Mouse (Mus musculus): ENCODE data around the gene Abca7. TPM values are rescaled to one million over a fixed set of nuclear protein-coding genes. Genes with fewer than 3 reads are reported as not detected.
A peak's percentile ranks its signal among the peaks of the same experiment; 100 is the strongest.

Gene Abca7
- polyA plus RNA-seq, 1 experiment from 2014 or later = 4.0 TPM

DNA sequence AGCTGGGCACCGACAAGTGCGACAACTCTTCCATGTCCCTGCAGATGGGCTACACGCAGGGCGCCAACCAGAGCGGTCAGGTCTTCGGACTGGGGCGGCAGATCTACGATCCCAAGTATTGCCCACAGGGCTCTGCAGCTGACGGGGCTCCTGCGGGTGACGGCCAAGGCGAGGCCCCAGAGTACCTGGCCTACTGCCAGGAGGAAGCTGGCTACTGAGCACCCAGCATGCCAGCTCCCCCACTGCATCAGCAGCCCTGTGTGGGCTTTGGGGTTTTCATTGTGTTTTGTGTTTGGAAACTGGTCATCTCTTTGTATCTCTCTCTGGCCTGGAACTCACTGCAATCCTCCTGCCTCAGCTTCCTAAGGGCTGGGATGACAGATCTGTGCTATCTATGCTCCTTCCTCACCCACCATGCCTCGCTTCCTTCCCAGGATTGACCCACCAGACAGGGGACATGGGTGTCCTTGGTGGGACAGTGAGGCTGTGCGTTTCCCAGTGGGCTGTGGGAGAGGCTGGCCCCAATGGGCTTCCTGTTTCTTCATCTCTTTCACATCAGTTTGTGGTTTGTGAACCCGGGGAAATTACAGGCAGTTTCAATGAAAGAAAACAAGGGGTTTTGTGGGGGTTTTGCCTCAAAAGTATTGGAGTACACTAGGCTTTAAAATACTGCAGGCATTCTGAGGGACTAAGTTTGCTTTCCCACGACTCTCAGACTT, 1.7 kb upstream of the Abca7 start:
- H3K9me3 ChIP-seq (replicated peaks) = no peaks in the 10 kb centered on the region
- no peak overlapping the region for H3K4me3 ChIP-seq (replicated peaks)
- no peak for ATAC-seq (ENCODE audit: insufficient number of reproducible peaks, low FRiP score, low TSS enrichment, low read depth)
- H3K27me3 ChIP-seq = no peaks in the 10 kb centered on the region
- H3K4me1 ChIP-seq = peaks cover 41% of the 10 kb centered on the region
- no peak overlapping the region for H3K9ac ChIP-seq
- peaks cover 53% of the 10 kb centered on the region for H3K36me3 ChIP-seq
- H3K4me2 ChIP-seq (replicated peaks) = no peak overlapping the region
- H3K27ac ChIP-seq (replicated peaks) = no peak overlapping the region; the same call in 1 of the 2 replicates
- WGBS = 77% methylated on average over 16 of the region's 16 CpGs

GRCm38 (mm10) chr10:79995636-79996035, 658 bp upstream of the Abca7 start:
- Histone ChIP-seq H3K27ac (replicated peaks) (peak overlapping the region; percentile 73; the same call in 1 of the 2 replicates), H3K4me1 (peaks cover 33% of the 10 kb centered on the region), H3K27me3 (no peaks in the 10 kb centered on the region), H3K9me3 (replicated peaks) (no peaks in the 10 kb centered on the region), H3K36me3 (peaks cover 53% of the 10 kb centered on the region), H3K4me2 (replicated peaks) (peak overlapping the region; percentile 88; the same call in 1 of the 2 replicates), H3K4me3 (replicated peaks) (no peak overlapping the region; the same call in 1 of the 2 replicates), H3K9ac (no peak overlapping the region)
- WGBS = 69% methylated on average over 1 of the region's 1 CpGs
- no peak for ATAC-seq (ENCODE audit: insufficient number of reproducible peaks, low FRiP score, low TSS enrichment, low read depth)

DNA sequence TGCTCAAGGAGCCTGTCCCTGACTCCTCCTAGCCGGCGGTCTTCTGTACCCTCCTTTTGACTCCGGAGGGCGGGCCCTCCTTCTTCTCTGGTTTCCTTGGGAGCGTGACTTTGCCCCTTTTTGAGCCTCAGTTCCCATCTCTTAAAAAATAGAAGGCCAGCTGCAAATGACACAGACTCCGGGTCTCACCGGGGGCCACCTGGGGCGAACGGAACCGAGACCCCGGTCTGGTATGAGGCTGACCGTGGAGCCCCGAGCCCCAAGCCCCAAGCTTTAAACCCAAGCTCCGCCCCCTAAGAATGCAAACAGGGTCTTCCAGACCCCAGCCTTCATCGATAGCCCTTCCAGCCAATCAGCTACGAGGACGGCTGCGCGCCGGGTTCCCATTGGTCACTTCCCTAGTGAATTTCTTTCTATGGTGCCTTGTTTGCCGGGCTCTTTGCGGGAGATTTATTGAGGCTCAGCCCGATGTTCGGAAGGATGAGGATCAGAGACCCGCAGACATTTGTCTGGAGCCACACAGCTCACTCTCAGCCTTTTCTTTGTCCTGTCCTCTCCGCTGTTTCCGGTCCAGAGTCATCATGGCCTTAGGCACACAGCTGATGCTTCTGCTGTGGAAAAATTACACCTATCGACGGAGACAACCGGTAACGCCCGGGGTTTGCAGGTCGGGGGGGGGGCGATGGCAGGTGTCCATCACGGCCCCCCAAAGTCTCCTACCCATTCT, 903 bp downstream of the Abca7 start:
- Histone ChIP-seq H3K27ac (replicated peaks) (peak overlapping the region; percentile 73), H3K4me3 (replicated peaks) (peak overlapping the region; percentile 54), H3K4me2 (replicated peaks) (peak overlapping the region; percentile 88), H3K36me3 (peaks cover 37% of the 10 kb centered on the region), H3K9me3 (replicated peaks) (no peaks in the 10 kb centered on the region), H3K27me3 (no peaks in the 10 kb centered on the region), H3K4me1 (peaks cover 31% of the 10 kb centered on the region), H3K9ac (0 out of 2 replicates have a peak overlapping the region, but pooled peaks have one; percentile 19)
- under 1% methylated on average over 35 of the region's 35 CpGs for WGBS
- ATAC-seq (ENCODE audit: insufficient number of reproducible peaks, low FRiP score, low TSS enrichment, low read depth) = peak; percentile 44

- Histone ChIP-seq H3K9me3 (replicated peaks) (no peaks in the 10 kb centered on the region), H3K27ac (replicated peaks) (no peak overlapping the region), H3K27me3 (no peaks in the 10 kb centered on the region), H3K9ac (no peak overlapping the region), H3K4me3 (replicated peaks) (peak overlapping the region; percentile 54), H3K4me2 (replicated peaks) (peak overlapping the region; percentile 88), H3K4me1 (peaks cover 35% of the 10 kb centered on the region), H3K36me3 (peaks cover 31% of the 10 kb centered on the region)
- no peak for ATAC-seq (ENCODE audit: insufficient number of reproducible peaks, low FRiP score, low TSS enrichment, low read depth)
- 12% methylated on average over 15 of the region's 15 CpGs for WGBS
These were observed 1.5 kb downstream of the Abca7 start for GRCm38 (mm10) chr10:79997819-79998218.

DNA sequence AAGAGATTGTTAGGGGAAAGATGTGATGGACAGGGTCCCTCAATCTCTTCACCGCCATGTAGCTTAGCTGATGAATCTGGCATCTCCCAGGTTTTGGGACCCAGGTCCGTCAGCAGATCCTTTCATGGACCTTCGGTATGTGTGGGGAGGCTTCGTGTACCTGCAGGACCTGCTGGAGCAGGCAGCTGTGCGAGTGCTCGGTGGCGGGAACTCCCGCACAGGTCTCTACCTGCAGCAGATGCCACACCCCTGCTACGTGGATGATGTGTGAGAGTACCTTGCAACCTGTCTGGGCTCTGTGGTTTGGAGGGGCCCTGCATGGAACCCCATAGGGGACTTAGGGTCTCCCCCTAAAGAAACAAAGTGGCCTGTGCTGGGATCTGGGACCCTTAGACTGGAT, 5.7 kb downstream of the Abca7 start:
- ATAC-seq (ENCODE audit: insufficient number of reproducible peaks, low FRiP score, low TSS enrichment, low read depth) = no peak
- no peak overlapping the region for H3K9ac ChIP-seq
- H3K4me1 ChIP-seq = peaks cover 38% of the 10 kb centered on the region
- no peak overlapping the region for H3K4me3 ChIP-seq (replicated peaks)
- H3K9me3 ChIP-seq (replicated peaks) = no peaks in the 10 kb centered on the region
- no peaks in the 10 kb centered on the region for H3K36me3 ChIP-seq
- peak overlapping the region; percentile 44; the same call in 1 of the 2 replicates for H3K27ac ChIP-seq (replicated peaks)
- whole genome bisulfite sequencing = 75% methylated on average over 9 of the region's 9 CpGs
- H3K27me3 ChIP-seq = no peaks in the 10 kb centered on the region
- no peak overlapping the region for H3K4me2 ChIP-seq (replicated peaks)

- 27% methylated on average over 21 of the region's 21 CpGs for WGBS
- peaks cover 29% of the 10 kb centered on the region for H3K4me1 ChIP-seq
- no peaks in the 10 kb centered on the region for H3K36me3 ChIP-seq
- H3K27ac ChIP-seq (replicated peaks) = 0 out of 2 replicates have a peak overlapping the region, but pooled peaks have one; percentile 5
- no peak overlapping the region for H3K4me3 ChIP-seq (replicated peaks)
- no peak overlapping the region for H3K9ac ChIP-seq
- H3K27me3 ChIP-seq = no peaks in the 10 kb centered on the region
- H3K4me2 ChIP-seq (replicated peaks) = no peak overlapping the region
- H3K9me3 ChIP-seq (replicated peaks) = no peaks in the 10 kb centered on the region
- no peak for ATAC-seq (ENCODE audit: insufficient number of reproducible peaks, low FRiP score, low TSS enrichment, low read depth)
These were observed 6.5 kb downstream of the Abca7 start for GRCm38 (mm10) chr10:80002829-80003228.

DNA sequence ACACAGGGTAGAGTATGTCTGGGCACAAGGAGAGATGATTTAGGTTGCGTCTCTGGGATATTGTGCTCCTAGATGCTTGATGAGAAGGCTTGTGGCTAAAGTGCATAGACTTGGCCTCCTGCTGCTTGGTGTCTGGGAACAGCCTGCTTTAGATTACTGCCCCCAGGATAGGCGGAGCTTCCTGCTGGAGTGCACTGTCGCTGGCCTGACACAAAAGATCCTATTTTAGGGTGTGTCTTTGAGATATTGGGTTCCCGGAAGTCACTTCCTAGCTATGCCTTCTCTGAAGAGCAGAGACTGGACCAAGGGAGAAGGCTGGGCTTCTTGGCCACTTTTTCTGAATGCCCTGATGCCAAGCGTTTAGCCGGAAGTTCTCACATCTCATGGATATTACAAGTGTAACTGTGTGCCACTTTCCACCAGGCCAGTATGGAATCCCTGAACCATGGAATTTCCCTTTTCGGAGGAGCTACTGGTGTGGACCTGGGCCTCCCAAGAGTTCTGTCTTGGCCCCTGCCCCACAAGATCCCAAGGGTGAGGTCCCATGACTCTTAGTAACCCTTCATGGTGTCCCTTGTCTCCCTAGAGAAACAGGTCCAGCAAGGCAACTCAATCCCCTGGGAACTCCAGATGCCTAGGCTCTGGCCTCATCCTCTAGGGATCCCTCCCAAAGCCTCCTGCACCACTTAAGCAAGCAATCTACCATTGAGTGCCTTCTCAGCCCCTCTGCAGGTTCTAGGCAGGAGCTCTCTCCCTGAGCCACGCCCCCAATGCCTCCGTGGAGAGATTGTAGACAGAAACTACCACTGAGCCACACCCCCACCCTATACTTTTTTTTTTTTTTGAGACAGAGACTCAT, 7.3 kb downstream of the Abca7 start:
- H3K27ac ChIP-seq (replicated peaks) = peak overlapping the region; percentile 63
- no peaks in the 10 kb centered on the region for H3K9me3 ChIP-seq (replicated peaks)
- 52% methylated on average over 9 of the region's 9 CpGs for WGBS
- H3K4me1 ChIP-seq = peaks cover 23% of the 10 kb centered on the region
- no peaks in the 10 kb centered on the region for H3K27me3 ChIP-seq
- no peaks in the 10 kb centered on the region for H3K36me3 ChIP-seq
- no peak overlapping the region for H3K4me2 ChIP-seq (replicated peaks)
- no peak for ATAC-seq (ENCODE audit: insufficient number of reproducible peaks, low FRiP score, low TSS enrichment, low read depth)
- no peak overlapping the region for H3K9ac ChIP-seq
- no peak overlapping the region for H3K4me3 ChIP-seq (replicated peaks)

DNA sequence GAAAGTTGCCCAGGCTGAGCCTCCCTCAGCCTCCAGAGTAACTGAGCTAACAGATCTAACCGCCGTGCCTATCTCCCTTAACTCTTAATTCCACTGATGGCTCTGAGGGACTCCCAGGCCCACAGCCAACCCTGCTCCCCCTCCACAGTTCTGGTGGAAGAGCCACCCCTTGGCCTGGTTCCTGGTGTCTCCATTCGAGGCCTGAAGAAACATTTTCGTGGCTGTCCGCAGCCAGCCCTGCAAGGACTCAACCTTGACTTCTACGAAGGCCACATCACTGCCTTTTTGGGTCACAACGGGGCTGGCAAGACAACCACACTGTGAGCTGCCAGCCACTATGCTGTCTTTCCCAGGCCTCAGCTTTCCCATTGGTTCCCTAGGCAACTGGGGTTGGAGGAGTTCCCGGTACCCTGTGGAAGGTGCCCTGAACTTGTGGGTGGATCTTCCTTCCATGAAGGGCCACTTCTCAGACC, 8.0 kb downstream of the Abca7 start:
- Histone ChIP-seq H3K27ac (replicated peaks) (no peak overlapping the region), H3K4me2 (replicated peaks) (no peak overlapping the region), H3K4me1 (peaks cover 23% of the 10 kb centered on the region), H3K9me3 (replicated peaks) (no peaks in the 10 kb centered on the region), H3K9ac (no peak overlapping the region), H3K27me3 (no peaks in the 10 kb centered on the region), H3K36me3 (0 out of 2 replicates have a peak, but pooled peaks cover 3% of the 10 kb centered on the region), H3K4me3 (replicated peaks) (no peak overlapping the region)
- ATAC-seq (ENCODE audit: insufficient number of reproducible peaks, low FRiP score, low TSS enrichment, low read depth) = no peak
- WGBS = 83% methylated on average over 8 of the region's 8 CpGs

DNA sequence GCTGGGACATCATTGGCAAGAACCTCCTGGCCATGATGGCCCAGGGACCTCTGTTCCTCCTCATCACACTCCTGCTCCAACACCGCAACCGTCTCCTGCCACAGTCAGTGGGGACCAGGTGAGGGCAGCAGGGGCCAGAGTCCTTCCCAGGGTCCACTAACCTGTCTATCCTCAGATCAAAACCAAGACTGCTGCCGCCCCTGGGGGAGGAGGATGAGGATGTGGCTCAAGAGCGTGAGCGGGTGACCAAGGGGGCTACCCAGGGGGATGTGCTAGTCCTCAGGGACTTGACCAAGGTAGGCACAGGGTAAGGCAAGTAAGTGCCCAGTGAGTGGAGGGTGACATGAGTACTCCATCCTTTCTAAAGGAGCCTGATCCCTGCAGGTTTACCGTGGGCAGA, 15.4 kb downstream of the Abca7 start:
- H3K4me1 ChIP-seq = peaks cover 5% of the 10 kb centered on the region; the same call in 1 of the 2 replicates
- no peak overlapping the region for H3K4me3 ChIP-seq (replicated peaks)
- H3K9ac ChIP-seq = no peak overlapping the region
- no peak overlapping the region for H3K4me2 ChIP-seq (replicated peaks)
- H3K27ac ChIP-seq (replicated peaks) = no peak overlapping the region
- peaks cover 28% of the 10 kb centered on the region for H3K36me3 ChIP-seq
- 84% methylated on average over 6 of the region's 6 CpGs for WGBS
- peaks cover 9% of the 10 kb centered on the region for H3K9me3 ChIP-seq (replicated peaks)
- peaks cover 40% of the 10 kb centered on the region for H3K27me3 ChIP-seq
- no peak for ATAC-seq (ENCODE audit: insufficient number of reproducible peaks, low FRiP score, low TSS enrichment, low read depth)

- H3K9me3 ChIP-seq (replicated peaks) = peaks cover 9% of the 10 kb centered on the region
- WGBS = 27% methylated on average over 25 of the region's 25 CpGs
- peaks cover 40% of the 10 kb centered on the region for H3K27me3 ChIP-seq
- ATAC-seq (ENCODE audit: insufficient number of reproducible peaks, low FRiP score, low TSS enrichment, low read depth) = no peak
- H3K4me3 ChIP-seq (replicated peaks) = no peak overlapping the region
- no peak overlapping the region for H3K27ac ChIP-seq (replicated peaks)
- H3K36me3 ChIP-seq = peaks cover 28% of the 10 kb centered on the region
- H3K4me1 ChIP-seq = peaks cover 7% of the 10 kb centered on the region
- no peak overlapping the region for H3K4me2 ChIP-seq (replicated peaks)
- H3K9ac ChIP-seq = no peak overlapping the region
These were observed 17.3 kb downstream of the Abca7 start for GRCm38 (mm10) chr10:80013609-80014008.
